Mouse (Mus musculus) olfactory bulb, adult 2 months (tissue): ENCODE measurements around the gene Papola.

Experiments used
- CTCF ChIP-seq: fragments of 200-500 bp; IDR thresholded peaks from 2 replicates; pipeline ENCODE4 v1.5.1; 2012; ENCODE audit warnings: low read depth, mild to moderate bottlenecking, low read length, moderate library complexity; ENCODE audit not compliant: insufficient read depth
- POLR2A ChIP-seq: fragments of 200-500 bp; IDR thresholded peaks from 2 replicates; pipeline ENCODE4 v1.6.1; 2012; ENCODE audit warnings: mild to moderate bottlenecking, low read depth, low read length, moderate library complexity; ENCODE audit not compliant: insufficient read depth

DNA sequence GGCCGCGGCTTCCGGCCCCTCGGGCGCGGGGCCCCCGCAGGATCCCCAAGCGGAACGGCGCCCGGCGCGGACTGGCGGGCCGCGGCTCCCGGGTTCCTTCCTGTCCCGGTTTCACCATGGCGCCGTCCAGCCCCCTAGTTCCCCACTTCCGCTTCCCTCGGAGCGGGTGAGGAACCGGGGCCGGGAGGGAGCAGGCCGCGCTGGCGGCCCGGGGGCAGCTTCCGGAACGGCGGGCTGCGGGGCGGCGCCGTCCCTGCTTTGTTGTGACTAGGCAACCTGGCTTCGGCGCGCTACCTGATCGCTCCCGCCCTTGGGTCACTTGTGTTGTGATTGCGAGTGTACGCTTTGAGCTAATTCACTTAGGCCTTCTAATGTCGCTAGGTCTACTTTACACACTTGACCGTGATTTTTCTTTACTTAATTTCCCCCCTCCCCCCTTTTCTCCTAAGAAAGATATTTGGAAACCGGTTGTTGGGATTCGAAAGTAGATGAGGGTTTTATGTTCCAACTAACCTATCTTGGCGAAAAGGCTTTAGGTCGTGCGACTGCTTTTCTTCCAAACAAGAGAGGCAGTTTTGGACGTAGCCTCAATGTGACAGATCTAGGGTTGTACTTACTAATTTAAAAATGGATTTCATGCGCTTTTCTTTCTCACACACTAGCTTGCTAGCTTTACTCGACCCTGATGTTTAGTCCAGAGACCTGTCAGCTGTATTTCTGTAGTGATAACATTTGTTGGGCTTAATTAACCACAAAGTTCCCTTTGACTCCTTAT, 693 bp downstream of the Papola start:
- TF ChIP-seq CTCF (no peak), POLR2A (no peak)
